Mouse (Mus musculus) lung, postnatal 25 days (tissue): ENCODE data around the gene Fcnb.

Experiments
- DNase-seq: peaks from one replicate; pipeline ENCODE4 v3.0.0; 2022; ENCODE audit warnings: low spot score

Gene Fcnb

GRCm38 (mm10) chr2:28084768-28085167 is at the start of gene Fcnb:
Gene Fcnb (minus strand): TSS chr2:28084885.
- no peak for DNase-seq

GRCm38 (mm10) chr2:28133833-28134232 is 49.1 kb upstream of the Fcnb start:
- DNase-seq = no peak

GRCm38 (mm10) chr2:28132117-28132516 is 47.4 kb upstream of the Fcnb start:
- DNase-seq = no peak

GRCm38 (mm10) chr2:28126763-28127438 is 42.2 kb upstream of the Fcnb start:
- peak; percentile 50 for DNase-seq

- DNase-seq = no peak
Measured at GRCm38 (mm10) chr2:28123910-28124309, 39.2 kb upstream of the Fcnb start.

- DNase-seq = no peak
Measured at GRCm38 (mm10) chr2:28121309-28121708, 36.6 kb upstream of the Fcnb start.

- DNase-seq = no peak
Measured at GRCm38 (mm10) chr2:28120342-28120741, 35.7 kb upstream of the Fcnb start.

GRCm38 (mm10) chr2:28118518-28119116 is 33.9 kb upstream of the Fcnb start:
- DNase-seq = no peak

- DNase-seq = no peak
Measured at GRCm38 (mm10) chr2:28117490-28118308, 33.0 kb upstream of the Fcnb start.

- DNase-seq = no peak
Measured at GRCm38 (mm10) chr2:28108763-28109162, 24.1 kb upstream of the Fcnb start.

- DNase-seq = no peak
Measured at GRCm38 (mm10) chr2:28106002-28106401, 21.3 kb upstream of the Fcnb start.

GRCm38 (mm10) chr2:28103653-28104052 is 19.0 kb upstream of the Fcnb start:
- no peak for DNase-seq

- DNase-seq = no peak
Measured at GRCm38 (mm10) chr2:28101892-28102291, 17.2 kb upstream of the Fcnb start.

- no peak for DNase-seq
Measured at GRCm38 (mm10) chr2:28100796-28101483, 16.3 kb upstream of the Fcnb start.

- DNase-seq = no peak
Measured at GRCm38 (mm10) chr2:28098547-28099505, 14.1 kb upstream of the Fcnb start.

GRCm38 (mm10) chr2:28096751-28097309 is 12.1 kb upstream of the Fcnb start:
- no peak for DNase-seq

- DNase-seq = peak; percentile 47
Measured at GRCm38 (mm10) chr2:28092099-28092498, 7.4 kb upstream of the Fcnb start.

- DNase-seq = no peak
Measured at GRCm38 (mm10) chr2:28091042-28091441, 6.4 kb upstream of the Fcnb start.

- DNase-seq = no peak
Measured at GRCm38 (mm10) chr2:28090299-28091008, 5.8 kb upstream of the Fcnb start.

- no peak for DNase-seq
Measured at GRCm38 (mm10) chr2:28089095-28089494, 4.4 kb upstream of the Fcnb start.
